Mouse (Mus musculus) intestine, postnatal 0 days (tissue): ENCODE results near the gene Fcgrt. TPM values are rescaled to one million over a fixed set of nuclear protein-coding genes. Genes with fewer than 3 reads are reported as not detected.

Source experiments
- ATAC-seq: fragments of 200-750 bp; cut with Nextera tagmentation; 2 replicates; pipeline ENCODE4 v1.8.0; 2017; ENCODE audit warnings: mild to moderate bottlenecking, moderate TSS enrichment, moderate library complexity
- H3K27ac ChIP-seq: fragments of 300-500 bp; sonication (generic); 2 replicates; pipeline ENCODE4 v1.5.1; 2014; ENCODE audit warnings: mild to moderate bottlenecking, low read depth, low read length, moderate library complexity
- H3K27me3 ChIP-seq: fragments of 300-500 bp; sonication (generic); replicated peaks from 2 replicates; pipeline ENCODE4 v1.6.1; 2014; ENCODE audit warnings: low read length, mixed read lengths; ENCODE audit not compliant: control insufficient read depth, insufficient read depth
- H3K36me3 ChIP-seq: fragments of 300-500 bp; sonication (generic); 2 replicates; pipeline ENCODE4 v1.6.1; 2014; ENCODE audit warnings: mild to moderate bottlenecking, moderate library complexity; ENCODE audit not compliant: control insufficient read depth, insufficient read depth
- H3K4me1 ChIP-seq: fragments of 300-500 bp; sonication (generic); replicated peaks from 2 replicates; pipeline ENCODE4 v1.6.1; 2014; ENCODE audit warnings: antibody characterized with exemption, low read length, mixed read lengths; ENCODE audit not compliant: control insufficient read depth, insufficient read depth
- H3K4me2 ChIP-seq: fragments of 300-500 bp; sonication (generic); replicated peaks from 2 replicates; pipeline ENCODE4 v1.6.1; 2014; ENCODE audit warnings: low read depth, mild to moderate bottlenecking, moderate library complexity
- H3K4me3 ChIP-seq: fragments of 300-500 bp; sonication (generic); 2 replicates; pipeline ENCODE4 v1.5.1; 2014; ENCODE audit warnings: low read depth, low read length
- H3K9ac ChIP-seq: fragments of 300-500 bp; sonication (generic); 2 replicates; pipeline ENCODE4 v1.6.1; 2014; ENCODE audit warnings: mild to moderate bottlenecking, low read depth, low read length
- H3K9me3 ChIP-seq: fragments of 300-500 bp; sonication (generic); 2 replicates; pipeline ENCODE4 v1.6.1; 2016; ENCODE audit warnings: mixed run types; ENCODE audit not compliant: control insufficient read depth
- CTCF ChIP-seq: sonication (generic); IDR thresholded peaks from 2 replicates; pipeline ENCODE4 v1.5.1; 2016; ENCODE audit warnings: low read depth, mild to moderate bottlenecking, control low read depth, antibody characterized with exemption, moderate library complexity
- WGBS: fragments of 180-500 bp; shearing (Covaris S2); extraction: QIAGEN DNeasy Blood & Tissue Kit; methylation state at CpG from one replicate; pipeline ENCODE4 v1.1.7; 2014; 5-methylcytosine and 5-hydroxymethylcytosine counted together
- polyA plus RNA-seq: library from polyadenylated mRNA; unstranded; fragments of >200 nt; fragmentation: Nextera tagmentation; extraction: Ambion mirVana; gene quantifications from 2 replicates; pipeline ENCODE4 v1.2.1, GENCODE M21; 2015

The Fcgrt gene
- polyA plus RNA-seq, 1 experiment from 2014 or later = 3,267 TPM

DNA sequence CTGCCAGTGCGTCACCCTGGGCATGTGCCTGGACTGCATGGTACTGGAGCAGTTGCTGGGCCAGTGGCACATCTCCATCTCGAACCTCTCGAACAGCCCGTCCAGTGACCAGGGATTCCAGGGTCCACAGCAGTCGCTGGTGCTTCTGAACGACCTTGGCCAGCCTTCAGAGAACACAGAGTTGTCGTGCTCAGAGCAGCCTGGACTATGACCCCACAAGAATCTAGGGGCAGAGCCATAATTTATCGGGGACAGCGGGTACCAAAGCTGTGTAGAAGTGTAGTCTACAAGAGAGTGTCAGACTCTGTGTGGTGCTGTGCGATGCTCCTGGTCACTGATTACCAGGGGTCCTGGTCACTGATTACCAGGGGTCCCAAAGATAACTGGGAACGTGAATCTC lies 44.2 kb upstream of the Fcgrt start:
- no peaks in the 10 kb centered on the region for H3K9me3 ChIP-seq
- H3K27me3 ChIP-seq = no peaks in the 10 kb centered on the region
- ATAC-seq = no peak
- WGBS = 57% methylated on average over 11 of the region's 11 CpGs
- no peak overlapping the region for H3K27ac ChIP-seq
- peaks cover 62% of the 10 kb centered on the region for H3K36me3 ChIP-seq
- no peak overlapping the region for H3K9ac ChIP-seq
- H3K4me3 ChIP-seq = no peak overlapping the region
- peaks cover 5% of the 10 kb centered on the region; the same call in 1 of the 2 replicates for H3K4me1 ChIP-seq
- TF ChIP-seq CTCF = no peak
- no peak overlapping the region for H3K4me2 ChIP-seq

DNA sequence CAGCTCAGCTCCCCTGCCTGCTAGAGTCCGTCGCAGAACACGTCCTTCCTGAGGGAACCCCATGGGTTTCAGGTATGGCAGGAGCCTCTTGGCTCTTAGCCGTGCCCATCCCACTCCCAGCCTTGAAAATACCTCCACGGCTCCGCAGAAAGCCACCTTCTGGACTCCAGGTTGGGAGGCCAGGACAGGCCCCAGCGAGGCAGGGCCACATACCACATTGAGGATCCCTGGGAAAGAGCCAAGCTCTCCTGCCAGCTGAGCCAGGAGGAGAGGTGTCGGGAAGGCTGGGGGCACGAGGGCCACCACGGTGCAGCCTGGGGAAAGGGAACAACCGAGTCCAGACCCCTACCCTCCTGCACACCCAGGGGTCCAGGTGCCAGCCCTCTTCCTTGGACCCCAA lies 43.6 kb upstream of the Fcgrt start:
- TF ChIP-seq CTCF = no peak
- Histone ChIP-seq H3K4me2 (no peak overlapping the region), H3K4me1 (peaks cover 5% of the 10 kb centered on the region; the same call in 1 of the 2 replicates), H3K27ac (no peak overlapping the region), H3K9ac (no peak overlapping the region), H3K36me3 (peaks cover 68% of the 10 kb centered on the region), H3K27me3 (no peaks in the 10 kb centered on the region), H3K4me3 (no peak overlapping the region), H3K9me3 (no peaks in the 10 kb centered on the region)
- no peak for ATAC-seq
- WGBS = 97% methylated on average over 11 of the region's 11 CpGs

DNA sequence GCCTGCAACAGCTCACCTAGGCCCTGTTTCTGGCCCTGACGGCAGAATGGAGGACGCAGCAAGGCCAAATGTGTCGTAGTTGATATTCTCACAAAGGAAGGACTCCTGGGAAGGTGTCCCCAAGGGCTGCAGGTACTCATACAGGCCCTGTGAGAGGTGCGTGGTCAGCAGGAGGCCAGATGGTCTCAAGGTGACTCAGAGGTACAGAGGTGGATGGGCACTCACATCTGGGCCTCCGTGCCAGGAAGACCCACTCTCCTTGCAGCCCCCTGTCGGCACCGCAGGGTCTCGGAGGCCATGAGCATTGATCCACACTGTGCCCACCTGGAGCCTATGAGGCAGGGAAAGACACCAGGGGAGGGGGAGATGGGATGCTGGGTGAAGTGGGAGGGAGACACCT lies 41.8 kb upstream of the Fcgrt start:
- no peaks in the 10 kb centered on the region for H3K4me1 ChIP-seq
- no peak for ATAC-seq
- H3K9ac ChIP-seq = no peak overlapping the region
- H3K27ac ChIP-seq = no peak overlapping the region
- no peak overlapping the region for H3K4me2 ChIP-seq
- 97% methylated on average over 8 of the region's 8 CpGs for WGBS
- TF ChIP-seq CTCF = no peak
- no peaks in the 10 kb centered on the region for H3K27me3 ChIP-seq
- peaks cover 81% of the 10 kb centered on the region for H3K36me3 ChIP-seq
- H3K9me3 ChIP-seq = no peaks in the 10 kb centered on the region
- H3K4me3 ChIP-seq = no peak overlapping the region

DNA sequence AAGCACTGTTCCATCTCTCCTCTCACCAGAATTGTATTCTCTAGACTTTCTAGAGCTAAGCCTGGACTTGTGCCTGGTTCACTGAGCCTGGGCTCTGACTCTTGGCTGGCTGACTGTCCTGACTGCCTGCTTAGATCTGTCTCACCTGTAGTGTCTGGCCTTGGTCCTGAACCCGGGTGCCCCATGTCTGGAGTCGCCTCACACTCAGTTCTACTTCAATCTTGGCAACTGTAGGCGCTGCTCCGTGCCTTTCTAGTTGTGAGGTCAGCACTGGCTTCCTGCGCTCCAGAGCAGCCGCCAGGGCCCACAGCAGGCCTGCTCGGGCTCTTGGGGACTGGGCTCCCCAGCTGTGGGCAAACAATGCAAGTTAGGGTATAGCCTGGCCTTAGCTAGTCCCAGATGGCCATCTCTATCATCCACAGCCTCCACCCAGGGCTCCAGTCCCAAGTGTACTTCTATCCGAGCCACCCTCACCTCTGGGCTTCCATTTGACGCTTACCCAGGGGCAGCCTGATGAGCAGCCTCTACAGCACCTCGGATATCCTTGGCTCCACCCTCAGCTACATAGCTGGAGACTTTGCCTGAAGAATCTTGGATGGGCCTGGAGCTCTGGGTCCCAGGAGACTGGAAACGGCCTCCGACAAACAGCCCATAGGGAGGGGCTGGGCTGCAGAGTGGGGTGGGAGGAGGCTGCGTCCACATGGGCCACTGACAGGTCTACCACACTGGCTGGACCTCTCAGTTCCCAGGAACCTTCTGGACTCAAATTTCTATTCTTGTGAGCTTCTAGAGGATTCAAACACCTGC lies 40.9 kb upstream of the Fcgrt start:
- ATAC-seq = no peak
- H3K36me3 ChIP-seq = peaks cover 81% of the 10 kb centered on the region
- 82% methylated on average over 13 of the region's 13 CpGs for WGBS
- H3K9ac ChIP-seq = no peak overlapping the region
- no peak overlapping the region for H3K27ac ChIP-seq
- no peaks in the 10 kb centered on the region for H3K27me3 ChIP-seq
- no peaks in the 10 kb centered on the region for H3K4me1 ChIP-seq
- TF ChIP-seq CTCF = no peak
- H3K4me2 ChIP-seq = no peak overlapping the region
- no peaks in the 10 kb centered on the region for H3K9me3 ChIP-seq
- H3K4me3 ChIP-seq = no peak overlapping the region

DNA sequence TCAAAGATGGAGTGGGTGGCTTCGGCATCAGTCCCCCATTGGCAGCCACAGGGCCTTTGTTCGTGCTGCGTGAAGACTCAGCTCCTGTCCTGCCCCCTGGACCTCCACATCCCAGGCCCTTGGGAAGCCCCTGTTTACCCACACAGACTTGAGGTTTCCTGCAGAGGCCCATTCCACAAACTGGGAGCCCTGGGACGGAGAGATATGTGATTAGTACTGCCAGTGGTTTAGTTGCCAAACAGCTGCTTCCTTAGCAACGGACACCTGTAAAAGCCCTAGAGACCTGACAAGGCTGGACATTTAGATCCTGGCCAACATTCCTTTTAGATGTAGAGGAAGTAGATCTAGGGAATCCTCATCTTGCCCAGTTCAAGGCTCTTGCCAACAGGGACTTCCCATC lies 38.3 kb upstream of the Fcgrt start:
- no peak for ATAC-seq
- no peaks in the 10 kb centered on the region for H3K4me1 ChIP-seq
- no peak overlapping the region for H3K9ac ChIP-seq
- H3K9me3 ChIP-seq = no peaks in the 10 kb centered on the region
- H3K27ac ChIP-seq = no peak overlapping the region
- peaks cover 57% of the 10 kb centered on the region for H3K36me3 ChIP-seq
- TF ChIP-seq CTCF = no peak
- no peak overlapping the region for H3K4me3 ChIP-seq
- H3K4me2 ChIP-seq = no peak overlapping the region
- 85% methylated on average over 5 of the region's 5 CpGs for WGBS
- no peaks in the 10 kb centered on the region for H3K27me3 ChIP-seq

DNA sequence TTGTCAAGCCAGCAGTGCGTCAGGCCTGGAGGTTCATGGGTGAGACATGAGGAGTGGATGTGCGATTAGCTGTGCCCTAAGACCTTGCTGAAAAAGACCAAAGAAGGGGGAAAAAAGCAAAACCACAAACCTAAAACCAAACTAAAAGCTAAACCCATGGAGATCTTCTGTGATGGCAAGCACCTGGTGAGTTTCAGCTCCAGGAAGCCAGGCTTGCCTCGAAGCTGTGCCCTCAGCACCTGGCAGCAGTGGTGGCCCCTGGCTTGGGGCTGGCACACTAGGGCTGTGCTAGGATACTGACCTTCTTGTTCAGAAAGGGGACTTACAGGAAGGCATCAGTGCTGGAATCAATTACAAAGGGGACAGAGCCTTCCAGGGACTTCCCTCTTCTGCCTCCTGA lies 37.7 kb upstream of the Fcgrt start:
- no peaks in the 10 kb centered on the region for H3K4me1 ChIP-seq
- no peak overlapping the region for H3K4me2 ChIP-seq
- H3K27ac ChIP-seq = no peak overlapping the region
- no peak overlapping the region for H3K9ac ChIP-seq
- TF ChIP-seq CTCF = no peak
- peaks cover 52% of the 10 kb centered on the region for H3K36me3 ChIP-seq
- H3K4me3 ChIP-seq = no peak overlapping the region
- 87% methylated on average over 3 of the region's 3 CpGs for WGBS
- H3K9me3 ChIP-seq = no peaks in the 10 kb centered on the region
- H3K27me3 ChIP-seq = no peaks in the 10 kb centered on the region
- no peak for ATAC-seq
